Mouse (Mus musculus): Measurements from ENCODE around the gene Arv1. TPM values are rescaled to one million over a fixed set of nuclear protein-coding genes. Genes with fewer than 3 reads are reported as not detected.

Gene Arv1
- total RNA-seq, 1 experiment from 2014 or later = 14.6 TPM

Other genes with a start within 250 kb of the Arv1 start
- 37.2 and 50.2 TPM in 2 replicates for gene Cog2, start 201.4 kb upstream of the Arv1 start, total RNA-seq (2021)
- gene Agt, start 152.4 kb upstream of the Arv1 start, total RNA-seq (2021) = 1.7 and 9.7 TPM in 2 replicates
- 0.91 TPM in 1 of 2 replicates, not detected in the other for gene Capn9, start 146.0 kb upstream of the Arv1 start, total RNA-seq (2021)
- 41.0 and 46.1 TPM in 2 replicates for gene 2310022B05Rik, start 58.8 kb upstream of the Arv1 start, total RNA-seq (2021)
- 44.7 and 55.0 TPM in 2 replicates for gene Ttc13, start 156 bp upstream of the Arv1 start, total RNA-seq (2021)
- gene Fam89a, start 29.7 kb downstream of the Arv1 start, total RNA-seq (2021) = 0.24 TPM in 1 of 2 replicates, not detected in the other
- gene Trim67, start 71.0 kb downstream of the Arv1 start, total RNA-seq (2021) = 2.2 and 3.0 TPM in 2 replicates
- 109 and 119 TPM in 2 replicates for gene Gnpat, start 140.9 kb downstream of the Arv1 start, total RNA-seq (2021)
- 35.2 and 41.4 TPM in 2 replicates for gene 2810004N23Rik, start 141.0 kb downstream of the Arv1 start, total RNA-seq (2021)
- 25.2 and 27.7 TPM in 2 replicates for gene Exoc8, start 175.6 kb downstream of the Arv1 start, total RNA-seq (2021)
- gene Sprtn, start 175.7 kb downstream of the Arv1 start, total RNA-seq (2021) = 19.7 and 24.1 TPM in 2 replicates
- gene Egln1, start 227.2 kb downstream of the Arv1 start, total RNA-seq (2021) = 57.5 and 57.6 TPM in 2 replicates